Mouse (Mus musculus): Measurements from ENCODE around the gene Klhl26.

GRCm38 (mm10) chr8:70467229-70467725 is 9.5 kb downstream of the Klhl26 start:
- TF ChIP-seq POLR2A (IDR thresholded peaks at IDR 0.05; ENCODE audit: borderline replicate concordance, insufficient read depth, low read length): no peak
- TF ChIP-seq CTCF (IDR thresholded peaks at IDR 0.05; ENCODE audit: borderline replicate concordance, insufficient read depth, low read depth, low read length): no peak

Data from cerebellum, adult 2 months (tissue).